Mouse (Mus musculus): ENCODE results near the gene Lsmem1.

DNA sequence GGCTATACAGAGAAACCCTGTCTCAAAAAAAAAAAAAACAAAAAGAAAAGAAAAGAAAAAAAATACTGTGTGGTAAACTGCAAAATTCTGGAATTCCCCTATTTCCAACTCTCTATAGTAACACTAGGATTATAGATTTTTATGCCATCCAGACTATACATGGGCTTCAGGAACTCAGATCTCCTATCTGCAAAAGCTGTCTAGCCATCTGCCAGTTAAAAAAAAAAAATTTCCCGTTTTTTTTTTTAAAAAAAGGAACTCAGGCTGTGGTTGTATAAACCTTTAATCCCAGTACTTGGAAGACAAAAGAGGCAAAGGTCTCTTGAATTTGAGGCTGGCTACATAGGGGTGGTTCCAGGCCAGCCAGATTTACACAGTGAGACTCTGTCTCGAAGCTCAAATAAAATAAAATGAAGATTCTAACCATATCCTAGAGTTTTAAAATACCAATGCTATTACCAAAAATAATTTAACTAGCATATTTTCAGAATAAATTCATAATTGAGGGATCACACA is 19.2 kb upstream of the Lsmem1 start:
- no peak for TF ChIP-seq GATA1 (IDR thresholded peaks at IDR 0.05; ENCODE audit: low read length)
- TF ChIP-seq TAL1 (IDR thresholded peaks at IDR 0.05; ENCODE audit: low read length), result no peak
